Mouse (Mus musculus): Measurements from ENCODE around the gene Cpa5. TPM values are rescaled to one million over a fixed set of nuclear protein-coding genes. Genes with fewer than 3 reads are reported as not detected.
A peak's percentile ranks its signal among the peaks of the same experiment; 100 is the strongest.

Cpa5 gene
- polyA plus RNA-seq, 1 experiment from 2014 or later, result 0.10 TPM

DNA sequence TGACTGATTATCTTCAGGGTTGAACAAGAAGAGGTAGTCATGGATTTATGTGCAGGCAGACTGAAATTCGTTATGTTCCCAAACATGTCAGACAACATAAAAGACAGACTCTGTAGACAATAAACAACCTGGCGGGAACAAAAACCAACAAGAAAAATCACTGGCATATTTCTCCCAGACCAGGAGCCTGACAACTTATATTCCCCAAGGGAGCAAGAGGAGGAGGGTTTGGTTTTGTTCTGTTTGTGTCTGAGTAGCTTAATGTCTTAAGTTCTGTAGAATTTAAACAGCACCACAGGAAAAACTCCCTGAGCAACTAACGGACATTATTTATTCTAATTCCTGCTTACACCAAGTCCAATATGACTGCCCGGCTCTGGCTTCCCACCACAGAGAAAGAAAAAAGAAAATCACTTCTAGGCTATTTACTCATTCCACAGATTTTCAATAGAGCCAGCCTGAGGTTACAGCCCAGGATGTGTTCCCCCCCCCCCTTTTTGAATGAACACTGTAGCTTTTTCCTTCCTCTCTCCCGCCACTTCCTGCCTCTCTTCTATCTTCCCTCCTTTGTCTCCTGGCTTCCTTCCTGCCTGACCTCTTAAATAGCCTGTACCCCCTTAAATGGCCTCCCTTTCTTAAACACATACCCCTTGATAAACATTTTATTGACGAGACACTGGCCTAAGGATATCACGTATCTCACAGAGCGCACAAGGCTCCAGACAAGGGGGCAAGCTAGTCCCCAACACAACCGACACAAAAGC is 41.8 kb downstream of the Cpa5 start:
- Histone ChIP-seq H3K9me3 (replicated peaks) (no peaks in the 10 kb centered on the region), H3K27me3 (no peaks in the 10 kb centered on the region), H3K4me3 (no peak overlapping the region), H3K27ac (peak overlapping the region; percentile 84), H3K4me2 (no peak overlapping the region), H3K4me1 (peaks cover 55% of the 10 kb centered on the region), H3K36me3 (ENCODE audit: poor library complexity, severe bottlenecking) (no peaks in the 10 kb centered on the region), H3K9ac (no peak overlapping the region)
- 43% methylated on average over 9 of the region's 9 CpGs for WGBS
- ATAC-seq, result no peak

DNA sequence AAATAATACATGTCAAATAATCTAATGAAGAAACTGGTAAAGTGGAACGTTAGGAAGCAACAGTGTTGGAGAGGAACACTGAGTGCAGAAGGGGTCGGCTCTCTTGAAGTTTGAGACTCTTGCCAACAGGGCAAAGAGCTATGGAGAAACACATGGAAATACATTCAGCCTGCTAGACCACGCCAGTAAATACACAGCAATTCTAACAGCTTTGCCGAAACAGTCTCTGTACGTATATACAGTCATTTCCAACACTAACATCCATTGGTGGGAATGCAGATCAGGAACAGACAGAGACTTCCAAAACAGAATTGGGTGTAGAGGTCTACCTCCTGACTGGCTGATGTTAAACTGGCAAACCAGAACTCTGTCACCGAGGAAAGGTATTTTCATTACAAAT is 42.7 kb downstream of the Cpa5 start:
- no peak overlapping the region for H3K4me3 ChIP-seq
- 66% methylated on average over 6 of the region's 6 CpGs for WGBS
- no peak overlapping the region for H3K9ac ChIP-seq
- ATAC-seq, result no peak
- H3K36me3 ChIP-seq (ENCODE audit: poor library complexity, severe bottlenecking), result no peaks in the 10 kb centered on the region
- H3K27me3 ChIP-seq, result no peaks in the 10 kb centered on the region
- H3K4me1 ChIP-seq, result peaks cover 55% of the 10 kb centered on the region
- no peak overlapping the region for H3K4me2 ChIP-seq
- H3K9me3 ChIP-seq (replicated peaks), result no peaks in the 10 kb centered on the region
- H3K27ac ChIP-seq, result peak overlapping the region; percentile 84

DNA sequence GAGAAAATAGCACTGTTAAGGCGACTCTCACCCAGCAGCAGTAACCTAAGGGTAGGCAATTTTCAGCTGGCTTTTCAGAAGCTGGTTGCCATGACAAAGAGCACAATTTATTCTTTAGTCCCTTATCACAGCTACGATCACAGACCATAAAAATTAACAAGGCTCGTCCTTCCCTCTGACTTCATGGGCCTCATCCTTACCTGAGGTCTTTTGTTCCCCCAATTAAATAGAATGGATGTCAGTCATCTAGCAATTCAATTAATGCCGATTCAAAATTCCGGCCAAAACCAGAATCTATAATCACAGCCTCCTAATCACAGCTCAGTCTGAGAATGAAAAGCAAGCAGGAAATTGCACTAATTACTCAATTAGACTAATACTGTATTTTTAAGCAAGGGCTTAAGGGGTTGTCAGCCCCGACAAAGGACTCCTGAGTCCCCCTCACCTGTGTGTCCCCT is 43.6 kb downstream of the Cpa5 start:
- Histone ChIP-seq H3K4me2 (peak overlapping the region; percentile 26), H3K36me3 (ENCODE audit: poor library complexity, severe bottlenecking) (no peaks in the 10 kb centered on the region), H3K9ac (peak overlapping the region; percentile 0; the same call in 1 of the 2 replicates), H3K4me3 (no peak overlapping the region), H3K27ac (peak overlapping the region; percentile 84), H3K9me3 (replicated peaks) (no peaks in the 10 kb centered on the region), H3K4me1 (peaks cover 53% of the 10 kb centered on the region), H3K27me3 (no peaks in the 10 kb centered on the region)
- peak; percentile 72 for ATAC-seq
- WGBS, result 8% methylated on average over 6 of the region's 6 CpGs

DNA sequence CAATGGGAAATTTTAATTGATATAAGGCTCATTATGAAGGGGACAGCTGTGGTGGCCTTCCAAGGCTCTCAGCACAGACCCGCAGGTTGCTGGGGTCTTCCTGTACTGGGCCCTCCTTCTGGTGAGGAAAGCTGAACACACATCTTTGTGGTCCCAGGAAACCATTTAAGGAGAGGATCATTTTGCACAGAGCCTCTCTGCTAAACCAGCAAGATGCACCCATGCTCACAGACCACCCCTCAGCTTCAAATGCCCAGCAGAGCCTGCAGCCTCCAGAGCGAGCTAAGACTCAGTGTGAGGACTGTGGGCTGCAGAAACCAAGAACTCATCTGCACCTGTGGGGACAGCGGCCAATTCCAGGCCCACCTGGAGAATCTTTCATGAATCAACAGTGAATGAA is 44.1 kb downstream of the Cpa5 start:
- Histone ChIP-seq H3K9ac (peak overlapping the region; percentile 0; the same call in 1 of the 2 replicates), H3K4me1 (peaks cover 48% of the 10 kb centered on the region), H3K4me2 (peak overlapping the region; percentile 26; the same call in 1 of the 2 replicates), H3K36me3 (ENCODE audit: poor library complexity, severe bottlenecking) (no peaks in the 10 kb centered on the region), H3K27ac (peak overlapping the region; percentile 84), H3K9me3 (replicated peaks) (no peaks in the 10 kb centered on the region), H3K27me3 (no peaks in the 10 kb centered on the region), H3K4me3 (no peak overlapping the region)
- ATAC-seq, result peak; percentile 45
- 46% methylated on average over 3 of the region's 3 CpGs for WGBS

DNA sequence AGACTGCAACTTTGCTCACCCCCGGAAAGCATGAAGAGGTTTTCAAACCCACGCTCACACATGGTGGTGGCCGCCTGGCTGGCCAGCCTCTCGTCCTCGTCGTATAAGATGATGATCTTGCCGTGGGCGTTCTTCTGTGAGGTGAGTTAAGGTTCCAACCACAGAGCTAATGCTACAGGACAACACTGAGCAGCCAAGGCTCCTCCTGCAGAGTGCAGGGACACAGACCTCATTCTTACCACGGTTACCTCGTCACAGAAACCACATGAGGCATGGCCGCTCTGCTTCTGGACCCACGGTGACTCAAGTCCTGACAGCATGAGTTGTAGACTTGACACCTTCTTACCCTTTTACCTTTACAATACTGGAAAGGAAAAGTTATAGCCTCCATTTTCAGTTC is 46.5 kb downstream of the Cpa5 start:
- H3K27ac ChIP-seq, result no peak overlapping the region
- WGBS, result 94% methylated on average over 12 of the region's 12 CpGs
- H3K27me3 ChIP-seq, result no peaks in the 10 kb centered on the region
- peaks cover 47% of the 10 kb centered on the region for H3K4me1 ChIP-seq
- no peaks in the 10 kb centered on the region for H3K9me3 ChIP-seq (replicated peaks)
- peaks cover 8% of the 10 kb centered on the region; the same call in 1 of the 2 replicates for H3K36me3 ChIP-seq (ENCODE audit: poor library complexity, severe bottlenecking)
- H3K9ac ChIP-seq, result no peak overlapping the region
- no peak for ATAC-seq
- H3K4me3 ChIP-seq, result no peak overlapping the region
- H3K4me2 ChIP-seq, result no peak overlapping the region

DNA sequence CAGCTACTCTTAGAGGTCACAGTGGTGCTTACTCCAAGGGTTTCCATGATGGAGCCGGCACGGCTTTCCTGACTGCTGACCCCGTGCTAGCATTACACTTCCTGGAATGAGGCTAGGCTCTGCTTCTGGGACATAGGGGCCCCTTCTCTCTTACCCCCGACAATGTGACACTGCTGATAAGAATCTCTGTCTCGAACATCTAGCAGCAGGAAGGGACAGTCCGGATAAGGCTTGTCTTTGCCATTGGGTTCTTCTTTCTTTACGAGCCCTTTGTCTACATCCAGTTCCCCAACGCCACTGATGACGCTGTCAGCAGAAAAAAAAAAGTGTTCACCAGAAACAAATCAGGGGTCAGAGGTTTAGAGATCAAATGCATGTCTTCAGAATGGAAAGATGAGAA is 47.8 kb downstream of the Cpa5 start:
- Histone ChIP-seq H3K9ac (no peak overlapping the region), H3K9me3 (replicated peaks) (no peaks in the 10 kb centered on the region), H3K27ac (no peak overlapping the region), H3K36me3 (ENCODE audit: poor library complexity, severe bottlenecking) (peaks cover 8% of the 10 kb centered on the region; the same call in 1 of the 2 replicates), H3K4me1 (peaks cover 34% of the 10 kb centered on the region), H3K27me3 (no peaks in the 10 kb centered on the region), H3K4me2 (no peak overlapping the region), H3K4me3 (no peak overlapping the region)
- no peak for ATAC-seq
- 80% methylated on average over 9 of the region's 9 CpGs for WGBS

DNA sequence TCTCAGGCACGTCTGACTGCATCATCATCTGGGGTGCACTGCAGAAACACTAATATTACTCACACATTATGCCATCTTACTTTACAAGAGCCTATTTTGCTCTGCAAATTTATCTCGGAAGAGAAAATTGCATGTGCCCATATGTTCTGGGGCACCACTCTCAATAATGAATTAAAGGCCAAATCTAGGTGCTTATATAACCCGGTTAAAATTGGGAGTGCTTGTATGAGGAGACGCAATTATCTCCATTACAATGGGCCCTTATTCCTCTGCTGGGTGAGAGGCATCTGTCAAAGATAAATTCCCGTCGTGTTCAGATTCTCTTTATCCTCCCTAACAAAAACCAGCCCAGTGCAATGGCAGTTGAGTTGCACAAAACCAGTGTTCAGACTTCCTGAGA is 54.0 kb downstream of the Cpa5 start:
- Histone ChIP-seq H3K4me2 (no peak overlapping the region), H3K27me3 (no peaks in the 10 kb centered on the region), H3K36me3 (ENCODE audit: poor library complexity, severe bottlenecking) (peaks cover 8% of the 10 kb centered on the region; the same call in 1 of the 2 replicates), H3K9me3 (replicated peaks) (no peaks in the 10 kb centered on the region), H3K9ac (no peak overlapping the region), H3K27ac (peak overlapping the region; percentile 45), H3K4me1 (peaks cover 37% of the 10 kb centered on the region), H3K4me3 (no peak overlapping the region)
- ATAC-seq, result no peak
- 19% methylated on average over 6 of the region's 6 CpGs for WGBS

DNA sequence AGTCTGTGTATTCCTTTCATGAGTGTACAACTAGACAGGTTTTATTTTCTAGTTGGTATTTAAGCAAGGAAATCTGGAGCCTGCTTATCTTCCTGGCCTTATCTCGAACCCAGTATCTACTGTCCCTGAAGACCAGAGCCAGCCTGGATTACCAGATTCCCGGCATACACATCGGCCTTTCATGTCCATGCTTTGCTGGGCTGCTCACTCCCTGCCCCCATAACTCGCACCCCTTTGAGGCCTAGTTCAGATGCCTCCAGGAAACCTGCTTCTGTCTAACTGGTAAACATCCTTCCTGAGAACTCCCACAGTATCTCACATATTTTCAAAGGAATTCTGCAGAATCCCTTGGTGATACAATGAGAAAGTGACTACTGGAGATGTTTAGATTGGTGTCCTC is 54.5 kb downstream of the Cpa5 start:
- no peaks in the 10 kb centered on the region for H3K9me3 ChIP-seq (replicated peaks)
- WGBS, result 52% methylated on average over 4 of the region's 4 CpGs
- H3K36me3 ChIP-seq (ENCODE audit: poor library complexity, severe bottlenecking), result peaks cover 6% of the 10 kb centered on the region; the same call in 1 of the 2 replicates
- H3K4me2 ChIP-seq, result no peak overlapping the region
- no peaks in the 10 kb centered on the region for H3K27me3 ChIP-seq
- peak overlapping the region; percentile 45 for H3K27ac ChIP-seq
- no peak overlapping the region for H3K4me3 ChIP-seq
- ATAC-seq, result no peak
- peaks cover 37% of the 10 kb centered on the region for H3K4me1 ChIP-seq
- no peak overlapping the region for H3K9ac ChIP-seq

DNA sequence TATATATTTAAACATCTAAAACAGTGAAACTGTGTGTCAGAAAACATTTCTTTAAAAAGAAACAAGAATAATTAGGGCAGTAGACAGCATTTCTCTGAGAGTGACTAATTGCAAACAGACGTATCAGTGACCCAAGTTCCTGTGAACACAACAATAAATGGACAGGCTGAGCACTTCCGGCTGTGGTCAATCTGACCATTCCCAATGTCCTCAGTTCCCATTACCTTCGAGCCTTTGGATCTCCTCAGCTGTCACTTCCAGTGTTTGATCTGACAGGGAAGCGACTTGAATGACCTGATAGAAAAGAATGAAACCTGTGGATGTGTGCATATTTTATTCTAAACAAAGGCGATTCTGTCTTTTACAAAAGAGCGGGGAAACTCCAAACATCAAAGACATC is 55.2 kb downstream of the Cpa5 start:
- Histone ChIP-seq H3K9ac (no peak overlapping the region), H3K27me3 (no peaks in the 10 kb centered on the region), H3K4me1 (peaks cover 34% of the 10 kb centered on the region), H3K4me2 (no peak overlapping the region), H3K4me3 (no peak overlapping the region), H3K27ac (no peak overlapping the region), H3K9me3 (replicated peaks) (no peaks in the 10 kb centered on the region), H3K36me3 (ENCODE audit: poor library complexity, severe bottlenecking) (no peaks in the 10 kb centered on the region)
- 35% methylated on average over 6 of the region's 6 CpGs for WGBS
- no peak for ATAC-seq

DNA sequence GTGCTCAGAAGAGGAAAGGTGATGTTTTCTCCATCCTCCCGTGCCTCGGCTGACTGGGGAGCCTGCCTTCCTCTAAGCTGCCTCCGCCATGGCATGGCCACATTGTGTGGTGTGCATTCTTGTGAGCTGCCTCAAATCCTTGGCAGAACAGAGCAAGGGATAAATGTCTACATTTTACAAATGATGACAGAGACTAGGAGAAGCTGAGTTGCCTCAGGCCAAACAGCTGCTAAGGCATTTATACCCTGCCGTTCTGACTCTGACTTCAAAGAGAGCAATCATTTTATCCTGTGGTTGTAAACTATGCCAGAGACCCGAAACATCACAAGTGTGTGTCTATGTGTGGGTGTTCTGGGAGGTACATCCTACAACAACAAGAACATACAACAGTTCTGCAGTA is 56.8 kb downstream of the Cpa5 start:
- whole genome bisulfite sequencing, result 39% methylated on average over 5 of the region's 5 CpGs
- Histone ChIP-seq H3K9ac (no peak overlapping the region), H3K4me3 (no peak overlapping the region), H3K4me1 (peaks cover 40% of the 10 kb centered on the region), H3K36me3 (ENCODE audit: poor library complexity, severe bottlenecking) (no peaks in the 10 kb centered on the region), H3K27ac (no peak overlapping the region), H3K4me2 (no peak overlapping the region), H3K9me3 (replicated peaks) (no peaks in the 10 kb centered on the region), H3K27me3 (no peaks in the 10 kb centered on the region)
- no peak for ATAC-seq

DNA sequence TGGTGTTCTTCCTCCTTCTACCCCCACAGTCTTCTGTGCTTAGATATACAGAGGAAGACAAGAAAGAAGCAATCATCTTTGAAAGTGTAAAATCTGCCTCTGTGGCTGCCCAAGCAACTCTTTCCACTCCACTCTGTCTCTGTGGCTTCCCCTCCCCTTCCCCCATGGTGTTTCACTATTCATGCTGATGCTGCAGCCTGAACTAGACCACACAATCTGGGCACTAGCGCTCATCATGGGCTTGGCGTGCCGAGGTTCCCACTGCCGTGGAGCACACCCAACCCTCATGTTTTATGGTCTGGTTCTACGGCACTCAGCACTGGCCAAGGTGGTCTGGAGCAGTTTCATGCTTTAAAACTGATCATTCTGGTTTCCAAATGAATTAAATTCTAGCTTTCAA is 60.9 kb downstream of the Cpa5 start:
- no peak for ATAC-seq
- no peak overlapping the region for H3K27ac ChIP-seq

DNA sequence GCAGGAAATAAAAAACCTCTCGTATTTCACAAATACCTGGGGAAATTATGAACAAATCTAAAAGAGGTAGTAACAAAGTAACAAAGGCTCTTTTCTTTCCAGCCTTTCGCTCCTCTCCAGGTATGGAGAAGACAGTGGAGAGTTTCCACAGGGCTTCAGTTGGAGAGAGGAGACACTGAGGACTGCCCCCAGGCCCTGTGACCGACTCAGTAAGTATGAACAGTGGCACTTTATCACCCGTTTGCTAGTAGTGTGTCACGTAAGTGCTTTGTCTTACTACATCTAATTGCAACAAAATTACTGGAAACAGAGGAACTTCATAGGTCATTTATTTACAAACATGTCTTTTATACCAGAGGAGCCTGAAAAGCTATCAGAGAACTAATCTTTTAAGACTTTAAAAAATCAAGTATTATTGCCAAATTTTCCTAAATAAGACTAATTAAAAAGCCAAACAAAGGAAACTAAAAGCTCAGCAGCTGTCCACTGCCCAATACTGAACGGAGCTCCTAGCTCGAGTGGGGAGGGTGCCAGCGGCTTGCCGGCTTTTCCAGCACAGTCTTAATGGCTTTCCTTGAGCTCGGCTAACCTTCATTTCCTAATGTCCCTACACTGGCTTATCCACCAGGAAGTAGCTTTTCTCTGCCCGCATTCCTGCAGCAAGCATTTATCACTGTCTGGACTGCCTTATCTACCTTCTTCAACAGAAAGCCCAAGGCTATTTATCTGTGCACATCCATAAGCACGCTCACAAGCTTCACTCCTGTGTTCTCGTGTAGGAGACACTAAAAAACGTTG is 63.2 kb downstream of the Cpa5 start:
- Histone ChIP-seq H3K9me3 (replicated peaks) (no peaks in the 10 kb centered on the region), H3K9ac (peak overlapping the region; percentile 45; the same call in 1 of the 2 replicates), H3K4me3 (no peak overlapping the region), H3K36me3 (ENCODE audit: poor library complexity, severe bottlenecking) (no peaks in the 10 kb centered on the region), H3K27ac (peak overlapping the region; percentile 94), H3K4me2 (peak overlapping the region; percentile 52), H3K4me1 (peaks cover 54% of the 10 kb centered on the region), H3K27me3 (no peaks in the 10 kb centered on the region)
- WGBS, result 13% methylated on average over 14 of the region's 14 CpGs
- peak; percentile 57; the same call in 1 of the 2 replicates for ATAC-seq

More for the DNA sequence above, 60.9 kb downstream of the Cpa5 start:
- Histone ChIP-seq H3K4me3 (no peak overlapping the region), H3K9ac (0 out of 2 replicates have a peak overlapping the region, but pooled peaks have one; percentile 3), H3K36me3 (ENCODE audit: poor library complexity, severe bottlenecking) (no peaks in the 10 kb centered on the region), H3K9me3 (replicated peaks) (no peaks in the 10 kb centered on the region), H3K4me1 (peaks cover 51% of the 10 kb centered on the region), H3K4me2 (no peak overlapping the region), H3K27me3 (no peaks in the 10 kb centered on the region)
- 79% methylated on average over 5 of the region's 5 CpGs for WGBS
